Mouse (Mus musculus) gastrocnemius, postnatal 25 days (tissue): Measurements from ENCODE around the gene P4hb. TPM values are rescaled to one million over a fixed set of nuclear protein-coding genes. Genes with fewer than 3 reads are reported as not detected.
"Not testable (repeated sequence)": the region's sequence is repeated elsewhere in the genome, so short reads cannot be mapped to it uniquely, and the experiment has no call there.

Source experiments
- DNase-seq: peaks from one replicate; pipeline ENCODE4 v3.0.0; 2022
- total RNA-seq, 2 experiments: library from RNA; stranded (reverse); gene quantifications; 1 replicate in 1 of 2; 2 replicates in 1 of 2; pipeline ENCODE4 v1.2.3; 2021

P4hb gene
- total RNA-seq, 2 experiments from 2014 or later: 192 to 198 TPM

DNA sequence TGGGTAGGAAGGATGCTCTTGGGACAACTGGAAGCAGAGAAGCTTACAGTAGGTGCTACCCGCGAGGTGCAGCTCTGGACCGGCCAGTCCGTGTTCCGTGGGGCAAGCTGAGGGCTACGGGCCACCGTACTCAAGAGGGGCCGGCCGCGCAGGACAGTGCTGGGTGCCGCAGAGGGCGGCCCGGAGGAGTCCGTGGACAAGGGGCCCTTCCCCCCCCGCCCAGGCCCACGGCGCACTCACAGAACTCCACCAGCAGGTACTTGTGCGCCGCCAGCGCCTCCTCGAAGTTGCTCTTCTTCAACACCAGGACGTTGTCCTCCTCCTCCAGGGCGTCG is 669 bp downstream of the P4hb start:
- no peak for DNase-seq

GRCm38 (mm10) chr11:120571754-120572416 is 1.2 kb downstream of the P4hb start:
- DNase-seq: no peak

- no peak for DNase-seq
These were observed 1.9 kb downstream of the P4hb start for GRCm38 (mm10) chr11:120571122-120571521.

GRCm38 (mm10) chr11:120568324-120568723 is 4.7 kb downstream of the P4hb start:
- DNase-seq: no peak

- no peak for DNase-seq
These were observed 7.9 kb downstream of the P4hb start for GRCm38 (mm10) chr11:120565114-120565513.

DNA sequence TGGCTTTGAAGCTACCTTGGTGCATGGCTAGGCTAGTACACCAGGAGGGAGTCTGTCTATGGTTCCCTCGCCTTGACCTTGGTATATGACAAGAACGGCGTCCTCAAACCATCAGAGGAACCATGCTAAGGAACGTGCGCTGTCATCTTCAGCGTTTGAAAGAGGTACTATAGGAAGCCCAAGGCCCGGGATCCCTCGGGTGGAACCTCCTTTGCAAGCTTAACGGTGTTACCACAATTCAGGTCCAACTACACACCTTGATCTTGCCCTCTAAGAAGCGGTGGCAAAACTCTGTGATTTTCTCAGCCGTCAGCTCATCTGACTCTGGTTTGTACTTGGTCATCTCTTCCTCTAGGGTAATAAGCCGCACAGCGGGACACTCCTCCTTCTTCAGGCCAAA is 10.1 kb downstream of the P4hb start:
- no peak for DNase-seq

DNA sequence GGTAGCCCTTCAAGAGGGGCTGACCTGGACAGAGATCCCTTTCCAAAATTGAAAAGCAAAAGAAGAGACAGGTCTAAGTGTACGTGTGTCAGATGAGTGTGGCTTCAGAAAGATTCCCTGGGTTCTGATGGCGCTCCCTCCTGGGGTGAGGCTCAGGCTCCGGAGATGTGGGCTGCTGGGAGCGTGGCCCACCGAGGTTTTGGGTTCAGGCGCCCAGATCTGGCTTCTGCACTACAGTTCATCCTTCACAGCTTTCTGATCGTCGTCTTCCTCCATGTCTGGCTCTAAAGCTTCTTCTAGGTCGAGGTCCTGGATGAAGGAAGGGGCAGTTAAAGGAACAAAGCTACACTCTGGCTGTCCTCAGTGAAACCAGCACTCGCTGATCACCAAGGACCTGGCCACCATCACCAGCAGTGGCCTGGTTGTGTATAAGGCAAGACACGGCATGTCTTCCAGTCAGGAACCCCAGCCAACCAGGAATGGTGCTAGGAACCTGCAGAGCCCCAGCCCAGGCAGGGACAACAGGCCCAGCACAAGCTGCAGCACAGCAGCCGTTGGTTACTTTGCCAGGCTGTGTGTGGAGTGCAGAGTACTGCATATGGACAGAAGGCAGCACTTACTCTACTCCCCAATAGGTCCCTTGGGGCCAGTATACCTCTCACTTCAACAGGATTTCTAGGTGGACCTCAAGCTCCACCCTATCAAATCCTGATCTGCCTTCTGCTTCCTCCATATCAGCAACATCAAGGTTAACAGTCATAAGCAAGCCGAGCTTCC is 11.9 kb downstream of the P4hb start:
- DNase-seq: no peak

GRCm38 (mm10) chr11:120558843-120559242 is 14.2 kb downstream of the P4hb start:
- DNase-seq: not testable (repeated sequence)

GRCm38 (mm10) chr11:120555260-120555659 is 17.8 kb downstream of the P4hb start:
- no peak for DNase-seq

DNA sequence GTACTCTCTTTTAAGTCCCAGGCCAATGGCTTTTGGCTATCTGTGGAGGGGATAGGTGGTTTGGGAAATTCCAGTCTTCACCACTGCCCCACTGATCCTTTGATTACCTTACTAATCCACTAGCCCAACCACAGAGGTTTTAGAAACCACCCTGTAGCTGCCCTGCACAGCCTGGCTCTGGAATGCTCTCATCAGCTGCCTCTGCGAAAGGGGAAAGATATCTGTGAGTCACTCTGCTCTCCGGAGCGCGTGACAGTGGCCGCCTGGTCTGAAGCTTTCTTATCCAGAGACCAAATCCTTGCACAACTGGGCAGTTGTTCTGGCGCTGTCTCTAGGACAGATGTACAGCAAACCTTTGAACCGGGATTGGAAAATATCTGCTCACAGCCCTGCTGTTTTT is 18.2 kb downstream of the P4hb start:
- no peak for DNase-seq

GRCm38 (mm10) chr11:120552736-120553135 is 20.3 kb downstream of the P4hb start:
- DNase-seq: no peak

DNA sequence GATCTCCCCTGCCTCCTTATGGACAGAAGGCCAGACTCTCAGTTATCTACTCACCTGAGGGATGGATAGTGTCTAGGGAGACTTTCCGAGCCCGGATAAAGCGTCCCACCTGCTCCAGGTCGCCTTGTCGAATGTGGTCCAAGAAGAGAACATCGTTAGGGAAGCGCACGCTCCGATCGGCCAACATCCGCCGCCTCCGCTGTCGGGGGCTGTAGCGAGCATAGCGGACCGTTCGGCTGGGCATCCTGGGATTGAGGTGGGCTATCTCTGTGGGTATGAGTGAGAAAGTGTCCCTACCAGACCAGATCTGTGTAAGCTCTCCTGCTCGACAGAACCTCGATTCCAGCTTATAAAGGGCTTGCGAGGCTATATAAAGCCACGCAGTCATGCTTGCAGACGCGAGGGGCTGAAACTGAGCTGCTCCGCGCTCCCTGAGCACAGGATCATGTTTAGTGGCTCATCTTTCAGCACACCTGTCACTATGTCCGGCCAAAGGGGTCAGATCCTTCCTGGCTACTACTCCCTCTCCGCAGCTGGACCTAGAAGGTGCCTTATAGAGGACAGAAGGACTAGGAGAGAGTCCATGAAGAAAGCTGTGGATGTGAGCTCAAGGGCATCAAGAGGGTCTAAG is 22.1 kb downstream of the P4hb start, which contains the start of gene Ppp1r27:
Gene Ppp1r27 (minus strand): TSS at position 323 of the 631 bp plus-strand sequence.
- DNase-seq: peak; percentile 68

DNA sequence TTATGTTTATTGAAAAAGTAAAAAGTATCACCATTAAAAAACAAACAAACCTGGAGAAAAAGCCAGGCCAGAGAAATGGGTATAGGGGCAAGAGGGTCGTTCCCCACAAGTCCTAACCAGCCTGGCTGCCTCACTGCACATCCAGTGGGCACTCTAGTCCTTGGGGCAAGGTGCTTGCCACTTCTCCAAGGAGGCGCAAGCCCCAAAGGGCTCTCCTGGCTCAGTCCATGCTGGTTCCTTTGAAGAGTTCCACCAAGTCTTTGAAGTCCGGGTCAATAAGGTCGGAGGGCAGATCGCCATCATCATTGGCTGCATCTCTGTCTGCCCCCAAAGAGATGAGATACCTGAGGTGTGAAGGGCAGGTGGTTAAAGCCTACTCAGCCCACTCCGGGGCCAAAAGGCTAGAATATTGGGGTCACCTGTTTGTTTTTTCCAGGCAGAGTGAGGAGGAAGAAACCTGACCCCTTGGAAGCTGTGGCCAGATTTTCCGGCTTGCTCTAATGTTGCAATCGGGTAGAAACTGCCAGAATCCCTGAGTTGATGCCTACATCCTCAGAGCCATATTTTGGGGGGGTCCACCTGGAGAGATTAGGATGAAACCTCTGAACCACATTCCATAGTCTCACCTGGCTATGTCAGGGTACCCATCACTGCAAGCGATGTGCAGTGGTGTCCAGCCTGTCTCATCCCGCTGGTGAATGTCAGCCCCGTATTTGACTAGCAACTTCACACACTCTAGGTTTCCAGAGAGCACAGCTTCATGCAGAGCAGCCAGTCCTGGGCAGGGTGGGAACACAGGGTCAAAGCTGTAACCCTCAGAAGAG is 22.9 kb downstream of the P4hb start:
- peak; percentile 33 for DNase-seq

DNA sequence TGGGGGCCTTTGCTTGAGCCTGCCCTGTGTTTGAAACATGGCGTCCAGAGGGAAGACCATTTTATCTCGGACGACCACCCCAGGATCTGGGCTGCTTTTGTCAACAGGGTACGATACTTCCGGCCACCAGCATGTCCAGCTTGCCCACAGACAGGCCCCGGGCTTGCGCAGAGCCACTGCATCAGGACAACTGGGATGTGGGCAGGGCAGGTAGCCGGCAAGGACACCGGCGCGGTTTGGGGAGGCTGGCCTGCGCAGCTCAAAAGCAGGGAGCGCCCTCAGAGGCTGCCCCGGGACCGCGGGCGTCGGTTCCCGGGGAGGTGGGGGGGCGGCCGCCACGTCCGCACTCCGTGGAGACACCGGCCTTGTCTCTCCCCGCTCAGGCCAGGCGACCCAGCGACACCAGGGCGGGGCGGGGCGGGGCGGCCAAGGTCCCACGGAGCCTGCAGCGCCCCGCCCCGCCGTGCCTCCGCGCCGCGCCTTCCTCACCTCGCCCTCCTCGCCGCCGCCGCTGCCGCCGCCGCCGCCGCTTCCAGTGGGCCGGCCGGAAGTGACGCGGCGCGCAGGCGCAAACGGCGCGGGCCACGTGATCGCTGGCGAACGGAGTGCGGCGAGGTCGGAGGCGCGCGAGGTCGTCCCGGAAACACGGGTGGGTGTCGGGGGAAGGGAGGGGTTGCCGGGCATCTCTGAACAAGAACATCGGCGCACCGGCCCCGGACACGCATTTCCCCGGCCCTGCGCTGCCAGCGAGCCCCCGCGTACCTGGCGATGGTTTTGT is 23.7 kb downstream of the P4hb start, which contains the start of gene Mcrip1:
Gene Mcrip1 (minus strand): TSS at position 560 of the 778 bp plus-strand sequence.
- peak; percentile 94 for DNase-seq

DNA sequence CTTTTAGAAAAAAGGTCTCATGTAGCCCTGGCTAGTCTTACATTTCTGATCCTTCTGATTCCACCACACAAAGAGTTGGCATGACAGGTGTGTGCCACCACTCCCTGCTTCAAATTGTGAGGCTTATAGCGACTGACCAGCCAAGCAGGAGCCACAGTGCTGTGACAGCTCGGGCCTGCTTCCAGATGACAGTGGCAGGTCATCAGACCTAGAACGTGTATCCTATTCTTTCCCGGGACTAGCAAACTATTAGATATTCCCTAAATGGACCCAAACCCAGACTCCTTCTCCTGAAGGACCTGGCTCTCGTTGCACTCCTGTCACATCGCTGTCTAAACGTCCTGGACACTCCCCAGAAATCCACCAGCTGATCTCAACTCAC is 24.3 kb downstream of the P4hb start:
- no peak for DNase-seq

DNA sequence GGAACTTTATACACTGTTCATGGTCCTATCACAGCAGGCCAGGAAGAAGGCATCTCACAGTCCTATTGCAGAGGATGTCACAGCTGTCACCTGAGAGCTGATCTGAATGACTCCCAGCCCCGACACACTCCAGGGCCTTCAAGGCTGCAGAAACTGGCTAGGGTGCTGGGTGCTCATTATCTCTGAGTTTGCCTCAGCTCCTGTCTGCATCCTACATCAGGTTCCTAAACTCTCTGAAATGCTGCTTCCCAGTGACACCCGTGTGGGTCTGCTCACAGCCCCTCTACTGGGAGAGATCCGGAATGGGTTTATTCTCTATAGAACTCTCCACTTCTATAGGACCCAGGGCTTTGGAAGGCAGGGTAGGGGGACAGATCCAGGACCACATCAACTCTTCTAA is 24.8 kb downstream of the P4hb start:
- no peak for DNase-seq

DNA sequence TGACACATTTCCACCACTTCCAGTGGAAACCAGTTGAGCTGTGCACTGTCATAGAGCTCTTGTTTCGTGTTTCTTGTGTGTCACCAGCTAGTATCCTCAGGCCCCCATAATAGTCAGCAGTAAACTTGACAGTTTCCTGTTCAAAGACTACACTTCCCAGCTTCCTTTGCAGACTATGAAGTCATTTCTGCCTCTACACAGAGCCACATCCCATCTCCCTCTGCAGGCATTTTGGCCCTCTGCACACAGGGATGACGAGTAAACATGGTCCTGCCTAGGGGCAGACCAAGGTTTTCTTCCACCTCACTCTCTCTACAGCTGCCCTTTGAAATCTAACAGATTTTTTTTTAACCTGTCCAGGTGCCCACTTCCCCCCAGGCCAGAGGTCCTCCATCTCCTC is 25.6 kb downstream of the P4hb start:
- no peak for DNase-seq

DNA sequence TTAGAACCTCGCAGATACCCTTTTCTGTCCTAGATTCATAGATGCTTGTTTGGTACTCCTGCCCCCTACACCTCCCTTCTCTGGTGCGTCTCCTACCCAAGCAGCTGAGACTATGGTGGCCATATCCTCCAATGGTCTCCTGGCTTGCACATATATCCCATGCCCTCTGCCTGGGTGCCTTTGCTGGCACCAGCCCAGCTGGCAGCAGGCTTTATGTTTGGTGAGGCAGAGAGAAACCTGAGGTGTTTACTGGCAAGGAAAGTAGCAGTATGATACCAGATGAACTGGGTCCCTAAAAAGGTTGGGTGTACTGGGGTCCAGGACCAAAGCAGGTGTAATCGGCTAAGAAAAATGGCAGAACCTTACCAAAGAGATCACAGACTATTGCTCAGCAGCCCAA is 27.1 kb downstream of the P4hb start:
- DNase-seq: no peak

- no peak for DNase-seq
These were observed 30.7 kb downstream of the P4hb start for GRCm38 (mm10) chr11:120542376-120542775.

DNA sequence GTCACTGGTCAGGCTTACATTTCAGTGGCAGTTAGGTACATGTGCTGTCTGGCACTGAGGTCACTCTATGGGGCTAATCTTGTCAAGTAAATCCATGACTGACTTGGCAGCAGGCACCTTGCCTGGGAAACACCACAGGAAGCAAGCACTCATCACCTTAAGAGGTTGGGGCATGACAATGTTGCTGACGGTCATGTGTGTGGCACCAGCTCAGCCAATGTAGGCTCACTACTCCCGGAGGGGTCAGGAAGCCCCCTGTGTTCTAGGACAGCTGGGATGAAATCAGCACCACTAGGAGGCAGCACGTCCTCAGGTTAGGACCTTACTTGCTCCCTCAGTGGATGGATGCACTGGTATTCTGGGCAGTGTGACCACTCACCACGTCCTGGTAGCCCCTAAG is 31.1 kb downstream of the P4hb start:
- no peak for DNase-seq

DNA sequence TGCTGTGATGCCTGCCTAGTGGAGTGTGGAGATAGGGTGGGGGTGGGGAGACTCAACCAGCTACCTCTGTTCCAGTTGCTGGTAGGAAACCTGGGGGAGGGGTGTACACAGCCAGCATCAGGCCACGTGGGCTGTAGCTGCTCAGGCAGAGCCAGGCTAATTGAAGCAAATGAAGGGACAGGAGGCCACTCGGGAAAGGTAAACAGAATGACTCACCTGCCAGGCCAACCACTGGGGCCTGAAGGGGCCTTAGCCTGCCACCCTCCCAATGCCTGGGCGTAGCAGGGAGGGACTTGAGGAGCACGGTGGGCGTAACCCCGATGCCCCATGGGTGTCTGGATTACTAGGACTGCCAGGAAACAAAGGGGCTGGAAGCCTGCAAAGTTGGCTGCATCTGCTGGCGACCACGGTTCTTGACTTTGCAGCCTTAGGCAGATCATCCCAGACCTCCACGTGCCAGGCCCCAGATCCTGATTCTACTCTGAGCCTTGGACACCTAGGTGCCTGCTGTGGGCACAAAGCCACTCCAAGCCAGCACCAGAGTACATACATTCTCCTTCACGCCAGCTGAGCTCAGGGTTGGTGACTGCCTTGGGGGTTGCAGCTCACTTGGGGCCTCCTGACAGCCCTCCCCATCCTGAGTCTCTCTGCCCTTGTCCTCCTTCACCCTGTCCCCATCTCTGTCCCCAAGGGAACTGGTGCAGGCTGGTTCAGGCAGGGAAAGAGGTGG is 33.6 kb downstream of the P4hb start:
- no peak for DNase-seq
